Mouse (Mus musculus): Measurements from ENCODE around the gene H2-Q2.
"Not testable (repeated sequence)": the region's sequence is repeated elsewhere in the genome, so short reads cannot be mapped to it uniquely, and the experiment has no call there.

GRCm38 (mm10) chr17:35300261-35300945 is 41.6 kb upstream of the H2-Q2 start:
- TF ChIP-seq POLR2A (IDR thresholded peaks at IDR 0.05; ENCODE audit: extremely low read depth, insufficient read depth, low read length) = not testable (repeated sequence)
- peak; percentile 16; the same call in 1 of the 2 replicates for TF ChIP-seq CTCF (IDR thresholded peaks at IDR 0.05; ENCODE audit: low read depth, low read length)

Data from liver, adult 2 months (tissue).